9 mouse cellular contexts compared by ENCODE assay signal in genomic region chr1:74794487-74795144, GRCm38 (mm10). TPM values are rescaled to one million over a fixed set of nuclear protein-coding genes. Genes with fewer than 3 reads are reported as not detected.
DNase-seq lines count a peak whose midpoint lies in the region; ATAC-seq and TF ChIP-seq lines count a peak whose summit lies in the region.
"Had no signal": no experiment of that assay in that cellular context is flagged by ENCODE, and none has a peak within 500 bp of the region (broad histone marks: within the 10 kb centered on the region; RNA-seq: fewer than 3 reads in every experiment).

No protein-coding gene starts in this region.

- TF ChIP-seq EP300 in liver, postnatal 0 days (IDR thresholded peaks at IDR 0.05; ENCODE audit: low read depth) = no peak

- no peak overlapping the region for H3K27ac ChIP-seq in heart, embryonic 11.5 days (ENCODE audit: low read depth, low read length)
- H3K27ac ChIP-seq in forebrain, embryonic 15.5 days (replicated peaks) = no peak overlapping the region
- H3K27ac ChIP-seq in liver, postnatal 0 days (ENCODE audit: low read depth) = no peak overlapping the region

- no peaks in the 10 kb centered on the region for H3K36me3 ChIP-seq in heart, embryonic 11.5 days (ENCODE audit: control insufficient read depth, insufficient read depth, low read length)
- no peaks in the 10 kb centered on the region for H3K36me3 ChIP-seq in E14TG2a.4 (ENCODE audit: insufficient read depth, low read length)
- no peaks in the 10 kb centered on the region for H3K36me3 ChIP-seq in forebrain, embryonic 15.5 days
- H3K36me3 ChIP-seq in liver, postnatal 0 days (replicated peaks; ENCODE audit: insufficient read depth, low read length) = no peaks in the 10 kb centered on the region

- H3K9me3 ChIP-seq in heart, embryonic 11.5 days (replicated peaks; ENCODE audit: control insufficient read depth, low read length) = no peaks in the 10 kb centered on the region
- H3K9me3 ChIP-seq in E14TG2a.4 (ENCODE audit: low read length) = no peaks in the 10 kb centered on the region
- no peaks in the 10 kb centered on the region for H3K9me3 ChIP-seq in forebrain, embryonic 15.5 days
- H3K9me3 ChIP-seq in liver, postnatal 0 days (ENCODE audit: low read length) = no peaks in the 10 kb centered on the region

- under 1% methylated on average over 35 of the region's 38 CpGs for WGBS in heart, embryonic 11.5 days (ENCODE audit: insufficient replicate concordance)
- WGBS in forebrain, embryonic 15.5 days = 2% methylated on average over 35 of the region's 38 CpGs
- 3% methylated on average over 28 of the region's 38 CpGs for WGBS in liver, postnatal 0 days (ENCODE audit: insufficient replicate concordance)

- H3K4me3 ChIP-seq in heart, embryonic 11.5 days (ENCODE audit: low read depth, low read length) = peak overlapping the region; percentile 29
- H3K4me3 ChIP-seq in E14TG2a.4 (replicated peaks; ENCODE audit: low read length) = peak overlapping the region; percentile 62
- H3K4me3 ChIP-seq in forebrain, embryonic 15.5 days = peak overlapping the region; percentile 21
- 0 out of 2 replicates have a peak overlapping the region, but pooled peaks have one; percentile 6 for H3K4me3 ChIP-seq in liver, postnatal 0 days (ENCODE audit: low read depth, low read length)

- intact Hi-C loops in heart, postnatal 36 days (cut with DNase I) = no loop called here

- peaks cover 100% of the 10 kb centered on the region for H3K27me3 ChIP-seq in heart, embryonic 11.5 days (ENCODE audit: control insufficient read depth, insufficient read depth, low read length)
- H3K27me3 ChIP-seq in E14TG2a.4 (ENCODE audit: insufficient read depth, low read length) = peaks cover 99% of the 10 kb centered on the region
- peaks cover 80% of the 10 kb centered on the region for H3K27me3 ChIP-seq in forebrain, embryonic 15.5 days
- H3K27me3 ChIP-seq in liver, postnatal 0 days (ENCODE audit: insufficient read depth, low read length) = peaks cover 94% of the 10 kb centered on the region

- H3K9ac ChIP-seq in heart, embryonic 11.5 days (ENCODE audit: low read depth, low read length) = peak overlapping the region; percentile 49; the same call in 1 of the 2 replicates
- no peak overlapping the region for H3K9ac ChIP-seq in forebrain, embryonic 15.5 days (replicated peaks)
- no peak overlapping the region for H3K9ac ChIP-seq in liver, postnatal 0 days (replicated peaks)

- DNase-seq in heart, postnatal 36 days = no peak
- DNase-seq in liver, postnatal 0 days = no peak
- no peak for DNase-seq in right cerebral cortex, postnatal 25 days
- DNase-seq in urinary bladder, postnatal 25 days (ENCODE audit: low spot score) = no peak
- no peak for DNase-seq in urinary bladder, postnatal 10 days (ENCODE audit: low spot score)

- H3K4me2 ChIP-seq in heart, embryonic 11.5 days = peak overlapping the region; percentile 57
- H3K4me2 ChIP-seq in forebrain, embryonic 15.5 days (replicated peaks) = peak overlapping the region; percentile 28
- peak overlapping the region; percentile 29; the same call in 1 of the 2 replicates for H3K4me2 ChIP-seq in liver, postnatal 0 days (ENCODE audit: low read depth, low read length)

- H3K4me1 ChIP-seq in heart, embryonic 11.5 days (ENCODE audit: control insufficient read depth, insufficient read depth, low read length) = peaks cover 14% of the 10 kb centered on the region; the same call in 1 of the 2 replicates
- H3K4me1 ChIP-seq in E14TG2a.4 (replicated peaks; ENCODE audit: low read depth, low read length) = peaks cover 59% of the 10 kb centered on the region
- peaks cover 40% of the 10 kb centered on the region for H3K4me1 ChIP-seq in forebrain, embryonic 15.5 days
- H3K4me1 ChIP-seq in liver, postnatal 0 days (ENCODE audit: insufficient read depth) = peaks cover 9% of the 10 kb centered on the region; the same call in 1 of the 2 replicates

- no peak for TF ChIP-seq CTCF in E14TG2a.4 (conservative IDR thresholded peaks at IDR 0.05; ENCODE audit: low read length)
- no peak for TF ChIP-seq CTCF in liver, postnatal 0 days (IDR thresholded peaks at IDR 0.05; ENCODE audit: low read depth)

- no peak for ATAC-seq in heart, embryonic 11.5 days (replicated peaks; ENCODE audit: insufficient number of reproducible peaks, low FRiP score, low TSS enrichment)
- ATAC-seq in forebrain, embryonic 15.5 days (replicated peaks) = no peak
- no peak for ATAC-seq in liver, postnatal 0 days

RNA-seq across cellular contexts. Expression of gene Wnt10a, which starts 3.3 kb away (rescaled TPM):
- polyA plus RNA-seq in heart, embryonic 11.5 days (2014; fragmentation: Nextera tagmentation; extraction: Ambion mirVana) = not detected in 2 replicates
- total RNA-seq in heart, postnatal 36 days (2021) = not detected
- polyA plus RNA-seq in forebrain, embryonic 15.5 days (2015; fragmentation: Nextera tagmentation; extraction: Ambion mirVana) = 0.50 and 0.80 TPM in 2 replicates
- polyA plus RNA-seq in liver, postnatal 0 days (2015; fragmentation: Nextera tagmentation; extraction: Ambion mirVana) = 0.09 and 0.18 TPM in 2 replicates

RNA-seq across cellular contexts. Expression of gene Wnt6, which starts 22.9 kb away (rescaled TPM):
- 0.46 and 0.68 TPM in 2 replicates for polyA plus RNA-seq in heart, embryonic 11.5 days (2014; fragmentation: Nextera tagmentation; extraction: Ambion mirVana)
- under 1 TPM; 0.14 to 0.33 TPM for total RNA-seq in heart, postnatal 36 days (2021)
- polyA plus RNA-seq in forebrain, embryonic 15.5 days (2015; fragmentation: Nextera tagmentation; extraction: Ambion mirVana) = 2.2 and 2.3 TPM in 2 replicates
- polyA plus RNA-seq in liver, postnatal 0 days (2015; fragmentation: Nextera tagmentation; extraction: Ambion mirVana) = 0.07 and 0.12 TPM in 2 replicates

RNA-seq across cellular contexts. Expression of gene Prkag3, which starts 45.6 kb away (rescaled TPM):
- 5.5 and 5.7 TPM in 2 replicates for polyA plus RNA-seq in heart, embryonic 11.5 days (2014; fragmentation: Nextera tagmentation; extraction: Ambion mirVana)
- 1 to 10 TPM; 1.1 to 1.4 TPM for total RNA-seq in heart, postnatal 36 days (2021)
- not detected in 2 replicates for polyA plus RNA-seq in forebrain, embryonic 15.5 days (2015; fragmentation: Nextera tagmentation; extraction: Ambion mirVana)
- 0.04 and 0.11 TPM in 2 replicates for polyA plus RNA-seq in liver, postnatal 0 days (2015; fragmentation: Nextera tagmentation; extraction: Ambion mirVana)
- total RNA-seq: left cerebral cortex, postnatal 25 days had no signal

Comparison
In these comparisons a context has a peak if more than half of its experiments do, and no peak if none do; other contexts are left out.
1. H3K4me3 ChIP-seq: peak in every context shown above with its lines; median percentile 62 in E14TG2a.4; 29 in heart, embryonic 11.5 days; 21 in forebrain, embryonic 15.5 days; 6 in liver, postnatal 0 days.